Mouse (Mus musculus) brain, embryonic 14.5 days (tissue): ENCODE measurements at regions not wholly inside any gene's neighbourhood (a gene's known extent, or its start where the extent isn't known, plus 50 kb on each side); places are given as distances from the start of the nearest gene placed in this dataset.

Experiments
- CTCF ChIP-seq: fragments of 200-500 bp; IDR thresholded peaks from 2 replicates; pipeline ENCODE4 v1.5.1; 2012; ENCODE audit warnings: inconsistent platforms, mild to moderate bottlenecking, moderate library complexity, borderline replicate concordance; ENCODE audit not compliant: insufficient read depth, insufficient read length; ENCODE audit errors: extremely low read depth
- POLR2A ChIP-seq: fragments of 200-500 bp; IDR thresholded peaks from 2 replicates; pipeline ENCODE4 v1.6.1; 2012; ENCODE audit warnings: mild to moderate bottlenecking, inconsistent platforms, borderline replicate concordance; ENCODE audit not compliant: poor library complexity, insufficient read depth, insufficient read length, severe bottlenecking; ENCODE audit errors: extremely low read depth

DNA sequence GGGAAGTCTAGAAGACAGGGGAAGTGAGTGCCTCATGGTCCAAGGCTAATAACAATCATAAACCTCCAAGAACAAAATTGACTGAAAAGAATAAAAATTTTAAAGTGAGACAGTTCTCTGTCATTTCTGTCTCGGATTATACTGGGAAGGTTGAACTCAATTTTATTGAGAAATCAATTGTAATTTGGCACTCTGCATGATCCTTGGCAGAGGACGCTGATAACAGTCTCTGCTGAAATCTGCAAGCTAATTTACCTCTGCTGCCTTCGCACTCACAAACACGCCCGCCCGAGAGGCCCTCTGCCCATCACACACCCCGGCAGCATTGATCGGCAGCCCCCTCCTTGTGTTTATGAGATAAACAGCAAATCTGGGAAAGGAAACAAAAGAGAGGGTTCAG lies 151.4 kb upstream of the Ppargc1a start:
- TF ChIP-seq POLR2A, result no peak
- no peak for TF ChIP-seq CTCF
